In the genomic region with DNA sequence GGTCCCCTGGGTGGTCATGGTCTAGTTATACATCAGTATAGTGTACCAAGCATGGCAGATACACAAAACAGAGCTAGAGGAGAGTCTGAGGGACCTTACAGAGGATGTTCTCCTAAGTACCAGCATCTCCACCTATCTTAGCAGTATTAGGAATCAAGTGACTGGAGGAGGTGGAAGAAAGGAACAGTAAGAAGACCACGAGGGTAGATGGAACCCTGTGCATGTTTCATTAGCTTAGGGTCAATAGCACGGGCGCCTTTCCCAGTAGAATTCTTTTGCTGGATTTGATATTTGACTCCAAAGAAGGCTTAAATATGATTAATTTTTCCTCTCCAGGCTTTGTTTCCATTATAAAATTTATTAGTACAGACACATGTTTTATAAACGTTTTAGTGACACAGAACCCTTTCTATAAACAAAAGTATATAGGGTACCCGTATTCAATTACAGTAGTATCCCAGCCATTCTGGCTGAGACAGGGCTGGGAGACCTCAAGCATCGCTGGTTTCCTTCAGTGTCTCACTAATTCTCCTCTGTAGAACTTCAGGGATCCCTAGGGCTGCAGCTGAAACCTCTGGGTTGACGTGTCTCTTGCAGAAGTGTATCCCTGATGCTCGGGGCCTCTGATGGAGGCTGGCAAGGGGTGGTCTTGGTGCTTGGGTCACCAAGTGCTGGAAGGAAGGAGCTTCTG, we compare ENCODE assay signal across 18 mouse cellular contexts. TPM values are rescaled to one million over a fixed set of nuclear protein-coding genes. Genes with fewer than 3 reads are reported as not detected.
"Had no signal": no experiment of that assay in that cellular context is flagged by ENCODE, and none has a peak within 500 bp of the region (broad histone marks: within the 10 kb centered on the region; RNA-seq: fewer than 3 reads in every experiment).

No protein-coding gene starts in this region.

- DNase-seq: kidney, adult 18-20 months; kidney, postnatal 36 days; layer of hippocampus, adult 9-11 months; layer of hippocampus, postnatal 36 days; liver; liver, embryonic 13.5 days; liver, postnatal 0 days; right cerebral cortex, adult 18-20 months; right cerebral cortex, postnatal 25 days; thymus, postnatal 4 days had no signal

- H3K9me3 ChIP-seq: liver, embryonic 13.5 days; lung, embryonic 15.5 days; midbrain, embryonic 12.5 days; neural tube, embryonic 15.5 days had no signal

- H3K36me3 ChIP-seq: liver, embryonic 13.5 days; lung, embryonic 15.5 days; midbrain, embryonic 12.5 days; neural tube, embryonic 15.5 days had no signal

- H3K4me3 ChIP-seq: liver, embryonic 13.5 days; lung, embryonic 15.5 days; midbrain, embryonic 12.5 days; myocyte; neural tube, embryonic 15.5 days had no signal

- ATAC-seq: hindbrain, postnatal 0 days; liver, postnatal 0 days had no signal

- H3K4me2 ChIP-seq: liver, embryonic 13.5 days; lung, embryonic 15.5 days; midbrain, embryonic 12.5 days; neural tube, embryonic 15.5 days had no signal

- H3K27ac ChIP-seq: hindbrain, postnatal 0 days; liver, embryonic 13.5 days; lung, embryonic 15.5 days; midbrain, embryonic 12.5 days; neural tube, embryonic 15.5 days had no signal

- H3K4me1 ChIP-seq: liver, embryonic 13.5 days; midbrain, embryonic 12.5 days; neural tube, embryonic 15.5 days had no signal

- H3K9ac ChIP-seq: liver, embryonic 13.5 days; liver, postnatal 0 days; lung, embryonic 15.5 days; midbrain, embryonic 12.5 days; neural tube, embryonic 15.5 days had no signal

- H3K27me3 ChIP-seq: liver, embryonic 13.5 days; lung, embryonic 15.5 days; midbrain, embryonic 12.5 days; neural tube, embryonic 15.5 days had no signal

RNA-seq across cellular contexts. Expression of gene Ankar, which starts 44.6 kb away (rescaled TPM):
- polyA plus RNA-seq: hindbrain, postnatal 0 days; liver, embryonic 13.5 days; liver, postnatal 0 days; lung, embryonic 15.5 days; midbrain, embryonic 12.5 days; myocyte; neural tube, embryonic 11.5 days; neural tube, embryonic 15.5 days; small intestine, adult 2 months; thymus, postnatal 0 days had no signal
